Mouse (Mus musculus): ENCODE results near the gene Ttbk1.

GRCm38 (mm10) chr17:46467830-46468229 lies 19.6 kb downstream of the Ttbk1 start:
- TF ChIP-seq CTCF (IDR thresholded peaks at IDR 0.05; ENCODE audit: low read depth, low read length), result no peak
- TF ChIP-seq POLR2A (IDR thresholded peaks at IDR 0.05; ENCODE audit: extremely low read depth, insufficient read depth, low read length), result no peak
